Mouse (Mus musculus) spleen, adult 2 months (tissue): ENCODE results near the gene Ahcy. TPM values are rescaled to one million over a fixed set of nuclear protein-coding genes. Genes with fewer than 3 reads are reported as not detected.

Experiments
- DNase-seq, 2 experiments: peaks; one replicate each; pipeline versions ENCODE4 v3.0.0 to v3.0.0-alpha.2; 2012 to 2021; ENCODE audit warnings: low spot score in 2 of 2, low read depth in 1 of 2
- H3K27ac ChIP-seq: fragments of 200-500 bp; 2 replicates; pipeline ENCODE4 v1.5.1; 2012; ENCODE audit warnings: low read length, inconsistent platforms; ENCODE audit not compliant: insufficient read depth
- H3K27me3 ChIP-seq: fragments of 200-500 bp; 2 replicates; pipeline ENCODE4 v1.6.1; 2012; ENCODE audit warnings: mild to moderate bottlenecking, moderate library complexity, low read length, inconsistent platforms; ENCODE audit not compliant: control insufficient read depth, insufficient read depth
- H3K36me3 ChIP-seq: fragments of 200-500 bp; 2 replicates; pipeline ENCODE4 v1.6.1; 2012; ENCODE audit warnings: mild to moderate bottlenecking, low read length, inconsistent platforms; ENCODE audit not compliant: control insufficient read depth, insufficient read depth
- H3K4me1 ChIP-seq: fragments of 200-500 bp; 2 replicates; pipeline ENCODE4 v1.6.1; 2011; ENCODE audit warnings: inconsistent platforms; ENCODE audit not compliant: control insufficient read depth, insufficient read depth, insufficient read length
- H3K4me3 ChIP-seq: fragments of 200-500 bp; 2 replicates; pipeline ENCODE4 v1.5.1; 2011; ENCODE audit warnings: mild to moderate bottlenecking, inconsistent platforms; ENCODE audit not compliant: insufficient read depth, insufficient read length; ENCODE audit errors: extremely low read depth
- CTCF ChIP-seq: fragments of 200-500 bp; IDR thresholded peaks from 2 replicates; pipeline ENCODE4 v1.5.1; 2011; ENCODE audit warnings: mild to moderate bottlenecking, inconsistent platforms; ENCODE audit not compliant: insufficient read depth, insufficient read length, insufficient replicate concordance; ENCODE audit errors: extremely low read depth
- POLR2A ChIP-seq: fragments of 200-500 bp; IDR thresholded peaks from 2 replicates; pipeline ENCODE4 v1.6.1; 2011; ENCODE audit warnings: low read depth, low read length, inconsistent platforms
- WGBS: fragments of 180-500 bp; shearing (Covaris S2); methylation state at CpG from one replicate; pipeline ENCODE4 v1.1.7; 2018; 5-methylcytosine and 5-hydroxymethylcytosine counted together
- polyA plus RNA-seq: library from polyadenylated mRNA; depleted of rRNA; stranded (reverse); fragments of >200 nt; gene quantifications from 2 replicates; pipeline ENCODE4 v1.2.3, GENCODE M21; 2012

The Ahcy gene
- polyA plus RNA-seq, 1 experiment: 44.2 TPM

GRCm38 (mm10) chr2:155099421-155099820 is 25.1 kb upstream of the Ahcy start:
- Histone ChIP-seq H3K36me3 (no peaks in the 10 kb centered on the region), H3K27me3 (no peaks in the 10 kb centered on the region), H3K4me3 (no peak overlapping the region), H3K27ac (no peak overlapping the region), H3K4me1 (no peaks in the 10 kb centered on the region)
- no peak for TF ChIP-seq POLR2A
- TF ChIP-seq CTCF: no peak
- 84% methylated on average over 7 of the region's 7 CpGs for WGBS
- no peak for DNase-seq

- Histone ChIP-seq H3K4me1 (no peaks in the 10 kb centered on the region), H3K36me3 (no peaks in the 10 kb centered on the region), H3K4me3 (no peak overlapping the region), H3K27ac (no peak overlapping the region), H3K27me3 (no peaks in the 10 kb centered on the region)
- TF ChIP-seq CTCF (no peak), POLR2A (no peak)
- WGBS: 90% methylated on average over 9 of the region's 9 CpGs
- DNase-seq: no peak
Measured at GRCm38 (mm10) chr2:155098720-155099380, 24.6 kb upstream of the Ahcy start.

- H3K27me3 ChIP-seq: no peaks in the 10 kb centered on the region
- H3K27ac ChIP-seq: no peak overlapping the region
- 3% methylated on average over 4 of the region's 4 CpGs for WGBS
- DNase-seq: no peak
- no peak for TF ChIP-seq POLR2A
- H3K4me1 ChIP-seq: no peaks in the 10 kb centered on the region; the same call in 1 of the 2 replicates
- H3K36me3 ChIP-seq: no peaks in the 10 kb centered on the region
- H3K4me3 ChIP-seq: no peak overlapping the region
Measured at GRCm38 (mm10) chr2:155093418-155093817, 19.1 kb upstream of the Ahcy start.

DNA sequence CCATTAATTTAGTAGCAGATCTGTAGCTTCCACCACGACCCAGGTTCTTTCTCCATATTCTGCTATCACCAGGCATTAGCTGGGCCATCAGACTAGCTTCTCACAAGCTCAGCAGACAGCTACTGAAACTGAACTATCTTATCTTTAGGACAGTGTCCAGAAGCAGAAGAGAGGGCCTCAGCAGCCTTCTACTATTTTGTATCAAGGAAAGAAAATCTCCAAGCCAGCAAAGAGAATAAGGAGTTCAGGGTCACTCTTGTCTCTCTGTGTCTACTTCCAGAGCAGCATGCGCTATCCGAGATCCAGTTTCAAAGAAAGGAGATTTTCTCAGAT is 17.4 kb upstream of the Ahcy start:
- Histone ChIP-seq H3K27me3 (no peaks in the 10 kb centered on the region), H3K4me3 (no peak overlapping the region), H3K27ac (no peak overlapping the region), H3K36me3 (no peaks in the 10 kb centered on the region), H3K4me1 (no peaks in the 10 kb centered on the region; the same call in 1 of the 2 replicates)
- TF ChIP-seq CTCF (no peak), POLR2A (no peak)
- 84% methylated on average over 3 of the region's 3 CpGs for WGBS
- no peak for DNase-seq

- Histone ChIP-seq H3K27ac (no peak overlapping the region), H3K36me3 (no peaks in the 10 kb centered on the region), H3K4me3 (no peak overlapping the region), H3K4me1 (no peaks in the 10 kb centered on the region; the same call in 1 of the 2 replicates), H3K27me3 (no peaks in the 10 kb centered on the region)
- no peak for DNase-seq
- 54% methylated on average over 13 of the region's 13 CpGs for WGBS
- no peak for TF ChIP-seq POLR2A
- TF ChIP-seq CTCF: no peak
Measured at GRCm38 (mm10) chr2:155090909-155091742, 16.8 kb upstream of the Ahcy start.

DNA sequence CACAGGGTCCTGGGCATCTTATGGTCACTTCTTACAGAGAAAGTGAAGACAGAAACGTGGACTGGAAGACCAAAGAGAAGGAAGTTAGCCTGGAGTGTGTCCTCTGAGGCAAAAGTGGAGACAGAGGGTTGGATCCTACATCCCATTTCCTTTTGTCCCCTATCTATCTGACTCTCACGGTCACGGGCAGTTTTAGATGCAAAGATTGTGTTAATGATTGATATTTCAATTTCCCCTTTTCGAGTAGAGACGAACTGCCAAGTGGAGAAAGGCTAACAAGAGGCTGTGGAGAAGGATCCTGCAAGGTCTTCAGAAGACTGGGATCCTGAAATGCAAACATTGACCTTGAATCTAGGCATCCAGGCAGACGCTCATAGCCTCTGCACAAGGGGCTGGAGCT is 14.0 kb upstream of the Ahcy start:
- no peaks in the 10 kb centered on the region for H3K27me3 ChIP-seq
- no peak overlapping the region for H3K4me3 ChIP-seq
- H3K27ac ChIP-seq: no peak overlapping the region
- DNase-seq: no peak
- no peak for TF ChIP-seq POLR2A
- no peak for TF ChIP-seq CTCF
- H3K4me1 ChIP-seq: no peaks in the 10 kb centered on the region; the same call in 1 of the 2 replicates
- no peaks in the 10 kb centered on the region for H3K36me3 ChIP-seq
- WGBS: 67% methylated on average over 6 of the region's 6 CpGs

- no peaks in the 10 kb centered on the region for H3K36me3 ChIP-seq
- no peak for DNase-seq
- TF ChIP-seq CTCF (no peak), POLR2A (no peak)
- WGBS: 89% methylated on average over 5 of the region's 5 CpGs
- H3K27ac ChIP-seq: no peak overlapping the region
- no peaks in the 10 kb centered on the region for H3K4me1 ChIP-seq
- no peak overlapping the region for H3K4me3 ChIP-seq
- no peaks in the 10 kb centered on the region for H3K27me3 ChIP-seq
Measured at GRCm38 (mm10) chr2:155086328-155086727, 12.0 kb upstream of the Ahcy start.
